Mouse (Mus musculus) heart, postnatal 14 days (tissue): Measurements from ENCODE around the gene Tfap2a. TPM values are rescaled to one million over a fixed set of nuclear protein-coding genes. Genes with fewer than 3 reads are reported as not detected.

Experiments used
- DNase-seq, 2 experiments: peaks; one replicate each; pipeline ENCODE4 v3.0.0; 2021 to 2022
- intact Hi-C: fragments of 180-260 bp; cut with DNase I; formaldehyde crosslinking; loops from one replicate; pipeline ENCODE4 v1.15.1; 2025
- total RNA-seq, 2 experiments: library from RNA; stranded (reverse); gene quantifications; 2 replicates each; pipeline ENCODE4 v1.2.3; 2021

Tfap2a gene
- total RNA-seq, 2 experiments from 2014 or later = 0.22 to 0.26 TPM

DNA sequence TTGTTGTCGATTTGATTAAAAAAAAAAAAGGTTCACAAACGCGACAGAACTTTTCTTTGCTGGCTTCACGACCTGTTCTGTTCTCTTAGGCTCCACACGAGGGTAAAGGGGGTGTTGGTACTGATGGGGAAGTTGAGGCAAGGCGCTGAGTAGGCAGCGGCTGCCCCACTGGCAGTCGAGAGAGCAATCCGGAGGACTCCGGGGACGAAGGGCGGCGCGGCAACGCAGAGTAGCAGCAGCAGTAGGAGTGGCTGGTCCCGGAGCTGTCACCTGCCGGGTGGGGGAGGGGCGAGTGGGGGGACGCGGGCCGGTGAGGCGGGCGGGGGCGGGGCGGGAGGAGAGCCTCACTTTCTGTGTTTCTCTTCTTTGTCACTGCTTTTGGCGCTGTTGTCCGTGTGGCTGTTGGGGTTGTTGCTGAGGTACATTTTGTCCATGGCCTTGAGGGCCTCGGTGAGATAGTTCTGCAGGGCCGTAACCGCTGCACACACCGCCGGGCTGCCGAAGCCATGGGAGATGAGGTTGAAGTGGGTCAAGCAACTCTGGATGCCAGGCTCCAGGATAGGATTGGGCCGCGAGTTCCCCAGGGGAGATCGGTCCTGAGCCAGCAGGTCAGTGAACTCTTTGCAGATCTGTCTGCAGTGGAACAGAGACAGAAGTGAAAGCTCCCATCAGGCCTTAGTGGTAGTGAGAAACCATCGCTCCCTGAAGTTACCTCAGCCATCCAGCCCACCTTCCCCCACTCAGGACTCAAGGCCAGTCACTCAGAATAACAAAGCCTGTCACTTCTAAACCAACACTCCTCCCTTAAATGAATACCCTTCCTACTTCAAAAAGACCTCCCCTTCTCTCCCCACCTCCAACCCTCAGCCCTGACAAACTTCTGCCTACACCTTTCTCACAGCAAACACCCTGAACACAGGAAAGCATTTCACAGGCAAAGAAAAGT lies 21.1 kb downstream of the Tfap2a start:
- intact Hi-C loops = no loop called here
- no peak for DNase-seq

DNA sequence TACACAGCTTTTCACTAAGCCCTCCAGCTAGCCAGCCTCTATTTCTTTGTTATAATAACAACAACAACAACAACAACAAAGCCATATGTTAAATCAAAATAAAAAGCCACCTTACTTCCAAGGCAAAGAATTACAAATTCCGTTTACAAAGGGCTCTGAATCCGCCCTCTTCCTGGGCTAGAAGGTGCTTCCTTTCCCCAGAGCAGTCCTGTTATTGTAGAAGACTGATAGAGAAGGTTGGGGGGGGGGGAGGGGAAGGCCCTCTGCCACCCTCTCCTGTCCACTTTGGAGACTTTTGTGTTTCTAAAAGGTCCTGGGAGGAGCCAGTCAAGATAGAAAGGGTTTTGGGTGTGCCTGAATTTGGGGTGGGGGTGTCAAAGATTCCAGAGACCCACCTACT lies 23.6 kb downstream of the Tfap2a start:
- DNase-seq = no peak
- intact Hi-C loops = no loop called here

DNA sequence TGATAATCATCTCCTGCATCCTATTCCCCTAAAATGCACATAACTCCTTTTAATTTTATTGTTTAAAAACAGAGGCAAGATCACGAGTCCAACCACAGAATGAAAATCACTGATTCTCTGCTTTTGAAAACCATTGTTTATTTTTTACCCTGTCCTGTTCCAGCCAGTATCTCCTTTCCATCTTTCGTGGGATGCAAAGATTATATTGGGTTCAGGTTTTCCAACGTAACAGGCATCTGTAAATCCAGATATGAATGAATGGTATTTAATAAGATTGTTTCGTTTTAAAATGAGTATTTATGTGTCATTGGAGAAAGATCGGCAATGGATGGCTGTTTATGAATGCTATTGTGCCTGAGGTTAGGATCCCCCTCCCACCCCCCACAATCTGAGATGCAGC lies 24.5 kb downstream of the Tfap2a start:
- DNase-seq = no peak
- intact Hi-C loops = no loop called here

DNA sequence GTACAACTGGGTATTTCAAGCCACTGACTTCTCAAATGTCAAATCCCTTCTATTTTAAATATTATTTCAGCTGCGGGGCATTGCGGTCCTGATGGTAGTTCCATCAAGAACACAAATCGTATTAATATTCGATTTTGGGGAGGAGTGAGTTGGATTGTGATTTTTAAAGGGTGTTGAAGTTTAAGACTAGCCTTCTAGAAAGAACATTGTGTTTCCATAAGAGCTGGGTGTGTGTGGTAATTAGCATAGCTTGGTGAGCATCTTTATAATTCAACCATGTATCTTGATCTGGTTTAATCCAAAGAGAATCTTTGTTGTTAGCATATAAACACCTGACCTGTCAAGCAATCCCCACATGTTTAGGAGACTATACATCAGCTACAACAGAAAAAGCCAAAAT lies 24.9 kb downstream of the Tfap2a start:
- no peak for DNase-seq

DNA sequence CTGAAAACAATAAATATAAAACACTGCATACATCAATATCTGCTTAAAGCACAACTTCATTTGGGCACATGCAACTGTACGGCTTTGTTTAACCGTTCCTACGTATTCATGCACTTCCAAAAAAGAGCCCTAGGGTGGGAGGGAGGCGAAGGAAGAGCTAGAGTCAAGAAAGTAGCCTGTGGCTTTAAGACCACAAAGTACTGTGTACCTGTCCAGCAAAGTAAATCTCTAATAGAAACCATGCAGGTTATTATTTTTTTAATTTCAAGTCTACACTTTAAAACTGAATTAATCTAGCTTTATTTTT lies 25.7 kb downstream of the Tfap2a start:
- DNase-seq = no peak
- intact Hi-C loops = no loop called here

More for the DNA sequence above, 24.9 kb downstream of the Tfap2a start:
- intact Hi-C loops = no loop called here

DNA sequence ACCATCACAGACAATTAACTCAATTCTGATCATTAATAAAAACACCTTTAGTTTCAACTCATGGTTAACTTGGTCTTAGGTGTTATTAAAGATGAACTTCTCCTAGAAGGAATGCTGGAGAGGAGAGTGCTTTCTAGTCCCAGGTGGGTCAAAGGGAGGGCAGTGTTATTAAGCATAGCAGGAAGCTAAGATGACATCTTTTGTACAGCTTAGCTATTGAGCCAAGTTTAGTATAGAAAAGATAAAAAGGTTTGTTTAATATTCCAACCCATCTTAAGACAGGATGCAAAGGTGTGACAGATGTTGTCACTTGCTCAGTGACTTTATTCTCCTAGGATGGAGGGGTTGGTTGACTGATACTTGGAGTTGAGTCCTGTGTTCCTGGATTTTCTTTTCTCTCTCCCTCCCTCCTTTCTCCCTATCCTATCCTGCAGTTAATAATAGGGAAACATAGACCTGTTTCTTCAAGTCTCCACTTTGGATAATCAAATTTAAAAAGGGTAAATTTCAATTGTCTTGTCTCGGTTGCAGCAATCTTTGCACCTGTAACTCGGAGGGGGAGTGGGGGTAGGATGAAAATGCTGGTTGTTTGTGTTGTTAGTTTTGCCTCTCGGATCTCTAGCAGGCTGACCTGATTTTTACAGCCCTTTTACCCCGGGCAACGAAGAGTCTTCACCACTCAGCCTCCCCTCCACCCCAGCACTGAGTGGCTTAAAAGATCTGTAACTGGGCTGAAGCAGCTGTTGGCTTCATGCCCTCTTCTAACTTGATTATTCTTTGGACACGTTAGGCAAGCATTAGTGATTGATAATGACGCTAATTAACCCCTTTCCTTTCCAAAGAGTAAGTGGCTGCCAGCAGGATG lies 26.3 kb downstream of the Tfap2a start:
- no peak for DNase-seq

DNA sequence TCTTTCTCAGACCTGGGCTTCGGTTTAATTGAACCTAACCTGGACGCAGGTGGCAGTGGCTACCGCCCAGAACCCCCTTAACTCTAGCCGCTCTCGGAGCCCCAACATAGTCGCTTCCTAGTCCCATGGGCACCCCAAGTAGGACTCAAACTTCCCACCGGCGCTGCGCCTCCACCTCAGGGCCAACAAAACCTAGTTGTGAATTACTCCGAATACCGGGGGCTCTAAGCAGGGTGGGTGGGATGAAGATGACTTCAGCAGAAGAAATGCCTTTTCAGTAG lies 28.2 kb downstream of the Tfap2a start:
- intact Hi-C loops = no loop called here
- no peak for DNase-seq

More for the DNA sequence above, 26.3 kb downstream of the Tfap2a start:
- intact Hi-C loops = no loop called here

DNA sequence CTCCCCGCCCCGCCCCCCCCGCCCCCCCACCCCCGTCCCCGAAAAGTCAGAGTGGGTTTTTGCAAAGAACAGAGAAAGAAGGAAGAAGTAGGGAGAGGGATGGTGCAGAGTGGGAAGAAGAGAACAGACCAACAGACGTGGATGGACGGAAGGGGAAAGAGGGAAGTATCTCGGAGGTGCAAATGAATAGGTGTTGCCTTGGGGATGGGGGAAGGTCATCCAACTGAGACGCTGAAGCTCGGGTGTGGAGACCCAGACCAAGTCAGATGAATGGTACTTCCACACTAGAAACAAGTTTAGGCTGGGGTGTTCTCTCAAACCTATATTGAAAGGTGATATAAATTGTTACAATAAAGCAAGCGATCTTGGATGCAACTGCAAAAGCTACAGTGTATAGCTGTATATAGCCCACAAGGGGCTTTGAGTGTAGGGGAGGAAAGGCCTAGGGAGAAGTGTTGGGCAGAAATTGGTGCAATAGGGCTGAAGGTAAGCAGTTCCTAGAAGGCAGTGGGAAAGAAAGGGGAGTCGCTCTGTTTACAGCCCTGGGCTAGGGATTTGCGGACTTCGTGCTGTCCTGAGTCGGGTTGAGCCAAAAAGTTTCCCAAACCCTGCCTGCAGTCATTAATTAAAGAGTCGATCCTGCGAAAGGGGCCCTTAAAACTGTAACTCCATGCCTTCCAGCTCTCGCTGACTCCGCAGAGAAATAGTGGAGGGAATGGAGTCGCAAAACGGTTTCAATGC lies 28.7 kb downstream of the Tfap2a start:
- DNase-seq = no peak
- intact Hi-C loops = no loop called here

DNA sequence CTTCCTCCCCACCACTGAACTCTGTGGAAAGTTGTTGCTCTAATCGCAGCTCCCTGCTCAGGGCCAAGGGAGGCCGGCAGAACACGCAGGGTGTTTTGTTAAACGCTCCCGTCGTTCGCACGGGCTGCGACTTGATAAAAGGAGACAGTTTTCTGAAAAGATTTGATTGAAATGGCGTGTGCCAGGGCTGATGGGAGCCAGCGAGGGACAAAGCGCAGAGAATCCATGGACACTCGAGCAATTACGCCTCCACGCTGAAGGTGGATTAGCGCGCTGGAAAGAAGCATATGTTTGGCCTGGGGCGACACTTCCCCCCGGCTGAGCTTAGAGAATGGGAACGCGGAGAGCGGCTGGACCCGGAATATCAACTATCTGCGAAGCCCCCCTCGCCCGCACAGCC lies 29.3 kb downstream of the Tfap2a start:
- DNase-seq = no peak
- intact Hi-C loops = no loop called here

DNA sequence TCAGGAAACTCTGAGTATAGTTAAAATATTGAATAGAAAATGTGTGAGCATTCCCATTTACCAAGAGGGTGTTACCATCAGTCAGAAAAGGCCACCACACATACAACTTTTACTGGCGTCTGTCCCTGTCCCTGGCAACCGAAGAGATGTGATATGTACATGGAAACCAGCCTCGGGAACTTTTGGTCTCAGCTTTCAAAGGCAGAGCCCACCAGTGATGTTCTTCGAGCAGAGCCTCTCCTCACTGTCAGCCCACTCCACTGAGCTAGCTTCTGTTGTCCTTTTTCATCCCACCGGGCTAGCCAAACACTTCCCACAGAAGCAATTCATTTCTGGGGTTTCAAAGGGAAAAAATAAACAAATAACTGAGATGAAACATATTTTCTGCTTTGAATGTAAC lies 29.9 kb downstream of the Tfap2a start:
- DNase-seq = no peak
- intact Hi-C loops = no loop called here

DNA sequence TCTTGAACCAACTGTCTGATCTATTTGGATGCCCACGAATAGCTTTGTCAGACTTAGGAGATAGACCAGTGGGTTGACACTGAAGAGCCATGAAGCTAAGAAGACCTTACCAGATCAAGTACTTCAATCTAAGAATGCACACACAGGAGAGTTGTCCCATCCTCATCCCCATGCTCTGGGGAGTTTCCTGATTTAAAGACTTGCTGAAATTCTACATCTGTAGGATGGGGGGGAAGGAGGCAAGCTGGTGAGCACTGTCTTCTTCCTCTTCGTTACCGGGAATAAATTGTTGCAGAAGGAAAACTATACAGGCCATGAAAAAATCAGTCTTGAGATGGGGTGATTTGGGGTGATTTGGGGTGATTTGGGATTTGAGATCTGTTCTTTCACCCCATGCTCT lies 30.5 kb downstream of the Tfap2a start:
- DNase-seq = no peak
- intact Hi-C loops = no loop called here

DNA sequence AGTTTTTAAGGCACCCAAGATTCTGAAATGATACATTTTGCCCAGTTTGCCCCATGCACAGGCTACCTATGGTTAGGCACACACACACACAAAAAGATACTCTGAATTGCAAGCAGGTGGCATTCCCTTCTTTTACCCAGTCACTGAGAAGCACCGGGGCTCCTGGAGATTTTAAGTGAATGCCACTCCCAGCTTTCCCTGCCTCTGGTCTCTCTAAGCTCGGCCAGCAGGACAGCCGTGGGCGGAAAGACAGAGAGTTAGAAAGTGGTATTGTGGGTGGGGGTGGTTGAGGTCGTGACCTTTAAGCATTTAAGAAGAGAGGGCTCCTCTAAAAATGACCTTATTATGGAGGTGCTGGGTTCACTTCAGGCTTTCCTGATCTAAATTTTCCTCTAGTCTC lies 31.6 kb downstream of the Tfap2a start:
- intact Hi-C loops = no loop called here
- no peak for DNase-seq

DNA sequence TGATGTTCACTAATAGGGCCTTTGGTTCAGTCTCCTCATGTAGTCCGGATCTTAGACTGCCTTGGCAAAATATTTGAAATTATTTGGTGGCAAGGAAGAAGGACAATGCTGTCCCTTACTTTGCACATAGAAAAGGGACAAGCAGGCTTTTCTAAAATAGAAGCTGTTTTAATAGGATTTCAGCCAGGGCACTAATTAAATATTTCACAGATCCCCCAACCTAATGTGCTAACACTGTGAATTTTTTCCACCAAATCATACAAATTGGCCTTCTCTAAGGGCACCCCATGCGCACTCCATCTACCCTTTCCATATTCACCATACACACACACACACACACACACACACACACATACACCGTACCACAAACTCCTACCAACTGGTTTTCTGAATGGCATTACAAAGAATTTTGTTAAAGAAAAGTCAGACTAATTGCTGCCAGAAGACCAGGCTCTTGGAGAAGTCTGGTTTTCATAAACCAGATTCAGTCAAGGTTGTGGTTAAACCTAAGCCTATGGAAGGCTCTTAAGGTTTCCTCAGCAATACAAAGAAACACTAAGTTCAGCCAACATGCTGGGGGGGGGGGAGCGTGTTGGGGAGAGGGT lies 32.3 kb downstream of the Tfap2a start:
- no peak for DNase-seq
- intact Hi-C loops = no loop called here

DNA sequence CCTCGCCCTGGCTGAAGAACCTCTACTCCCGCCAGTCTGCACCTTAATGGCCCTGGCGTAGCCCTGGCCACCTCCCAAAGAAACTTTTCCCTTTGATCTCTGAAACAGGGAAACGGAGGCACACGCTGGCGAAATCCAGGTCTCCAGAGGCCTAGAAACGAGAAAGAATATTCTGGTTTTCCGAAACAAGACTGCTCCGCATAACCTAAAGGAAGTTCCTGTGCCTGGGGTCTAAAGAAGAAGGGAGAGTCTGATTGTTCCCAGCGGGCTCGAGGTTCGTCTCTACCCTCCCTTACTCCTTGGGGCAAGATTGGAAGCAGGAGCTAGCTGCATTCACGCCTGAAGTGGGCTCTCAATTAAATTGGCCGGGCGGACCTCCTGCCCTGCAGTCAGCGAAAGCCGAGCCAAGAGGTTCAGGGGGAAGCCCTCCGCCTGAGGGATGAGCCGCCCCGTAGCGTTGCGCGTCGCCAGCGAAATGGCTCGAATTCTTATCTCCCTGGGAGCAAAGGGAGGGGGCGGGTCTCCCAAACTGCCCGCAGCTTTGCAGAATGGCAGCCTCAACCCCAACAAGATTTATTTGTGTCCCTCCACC lies 33.2 kb downstream of the Tfap2a start:
- intact Hi-C loops = no loop called here
- no peak for DNase-seq

DNA sequence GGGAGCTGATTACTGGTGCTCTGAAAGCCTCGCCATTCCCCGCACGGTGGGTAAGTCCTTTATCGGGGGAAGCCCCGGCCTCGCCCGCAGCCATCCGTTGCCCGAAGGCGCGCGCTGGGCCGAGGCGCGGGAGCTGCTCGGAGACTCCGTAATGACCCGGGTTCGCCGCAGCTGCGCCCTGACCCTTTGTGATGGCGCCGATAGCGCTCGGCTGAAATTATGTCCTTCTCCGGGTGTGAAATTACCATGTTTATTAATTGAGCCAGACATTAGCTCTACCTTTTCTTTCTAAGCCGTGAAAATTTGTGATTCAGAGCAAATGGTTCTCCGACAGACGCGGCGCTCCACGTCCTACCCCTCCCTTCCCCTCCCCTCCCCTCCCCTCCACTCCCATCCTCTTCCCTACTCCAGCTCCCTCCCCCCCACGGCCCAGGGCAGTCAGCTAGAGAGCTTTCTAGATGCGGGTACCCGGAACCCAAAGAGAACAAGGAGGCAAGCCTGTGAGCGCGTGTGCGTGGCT lies 34.1 kb downstream of the Tfap2a start:
- DNase-seq = no peak
- intact Hi-C loops = no loop called here

DNA sequence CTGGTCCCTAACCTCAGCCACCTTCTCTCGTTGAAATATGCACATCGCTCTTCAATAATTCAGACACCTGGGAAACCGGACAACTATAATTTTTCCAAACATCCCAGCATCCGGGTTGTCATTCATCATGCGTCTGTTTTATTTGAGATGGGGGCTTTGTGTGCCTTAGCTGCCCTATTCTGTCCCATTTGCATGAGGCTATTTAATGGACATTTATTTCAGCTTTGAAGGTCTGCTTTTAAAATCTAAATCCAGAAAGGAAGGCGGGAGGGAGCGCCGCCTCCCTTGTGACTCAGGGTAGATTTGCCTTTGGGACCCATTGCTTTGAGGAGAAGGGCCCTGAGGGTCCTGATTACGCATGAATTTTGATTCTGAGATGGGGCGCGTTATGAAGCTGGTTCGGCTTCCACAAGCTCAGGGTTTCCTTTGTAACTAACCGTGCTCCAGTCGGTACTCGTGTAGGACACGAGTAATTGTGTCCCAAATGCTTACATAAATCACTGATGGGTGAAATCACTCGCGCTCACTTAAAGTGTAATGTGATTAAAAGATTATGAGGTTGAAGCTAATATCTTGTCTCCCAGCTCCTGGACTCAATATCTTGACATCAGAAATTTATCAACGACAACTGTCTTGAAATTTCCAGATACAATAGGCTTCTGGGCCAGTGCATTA lies 34.9 kb downstream of the Tfap2a start:
- DNase-seq = no peak
- intact Hi-C loops = no loop called here

DNA sequence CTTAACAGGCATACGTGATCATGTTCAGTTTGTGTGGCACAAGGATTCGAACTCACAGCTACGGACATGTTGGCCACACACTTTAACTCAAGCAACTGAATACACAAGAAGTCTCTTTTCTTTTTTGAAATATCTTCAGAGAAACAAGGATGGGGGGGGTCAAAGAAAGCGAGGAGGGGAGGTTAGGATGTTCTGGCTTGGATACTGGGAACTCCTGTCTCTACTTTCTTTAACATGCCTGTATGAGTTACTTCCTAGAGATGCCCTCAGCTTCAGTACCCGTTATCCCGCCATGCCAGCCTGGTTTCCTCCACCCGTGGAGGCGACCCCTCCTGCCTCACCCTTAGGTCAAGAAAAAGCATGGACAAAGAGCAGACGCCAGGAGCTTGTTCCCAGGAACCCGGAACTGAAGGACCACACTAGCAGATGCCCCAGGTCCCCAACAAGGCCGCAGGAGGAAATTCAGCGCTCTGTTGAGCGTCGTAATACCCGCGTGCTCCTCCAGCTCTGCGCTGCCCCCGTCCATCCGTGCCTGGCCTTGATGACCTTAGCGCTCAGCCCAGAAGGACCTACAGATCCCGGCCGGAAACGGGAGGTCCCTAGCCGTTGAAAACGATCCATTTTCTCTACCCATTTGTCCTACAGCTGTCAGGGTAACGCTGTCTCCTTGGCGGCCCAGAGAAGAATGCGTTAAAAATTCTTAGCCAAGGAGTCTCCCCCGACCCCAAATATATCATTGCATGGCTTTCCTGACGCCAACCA lies 35.6 kb downstream of the Tfap2a start:
- intact Hi-C loops = no loop called here
- DNase-seq = no peak

DNA sequence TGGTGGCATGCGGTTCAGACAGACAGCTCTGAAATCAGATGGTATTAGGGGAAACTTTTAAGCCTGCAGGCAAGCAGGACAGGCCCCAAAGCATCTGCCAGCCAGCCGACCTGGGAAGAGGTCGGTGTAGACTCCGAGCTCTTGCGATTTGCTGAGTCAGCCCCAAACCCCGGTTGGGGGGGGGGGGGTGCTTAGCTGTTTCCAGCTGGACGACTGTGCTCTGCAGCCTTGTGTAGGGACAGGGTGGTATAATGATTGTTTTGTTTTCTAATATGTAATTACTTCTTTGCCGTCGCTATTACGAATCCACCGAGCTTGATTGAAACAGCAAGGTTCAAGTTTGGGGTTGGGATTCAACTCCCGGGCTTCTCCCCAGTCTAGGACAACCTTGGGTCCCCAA lies 36.5 kb downstream of the Tfap2a start:
- no peak for DNase-seq
- intact Hi-C loops = no loop called here

DNA sequence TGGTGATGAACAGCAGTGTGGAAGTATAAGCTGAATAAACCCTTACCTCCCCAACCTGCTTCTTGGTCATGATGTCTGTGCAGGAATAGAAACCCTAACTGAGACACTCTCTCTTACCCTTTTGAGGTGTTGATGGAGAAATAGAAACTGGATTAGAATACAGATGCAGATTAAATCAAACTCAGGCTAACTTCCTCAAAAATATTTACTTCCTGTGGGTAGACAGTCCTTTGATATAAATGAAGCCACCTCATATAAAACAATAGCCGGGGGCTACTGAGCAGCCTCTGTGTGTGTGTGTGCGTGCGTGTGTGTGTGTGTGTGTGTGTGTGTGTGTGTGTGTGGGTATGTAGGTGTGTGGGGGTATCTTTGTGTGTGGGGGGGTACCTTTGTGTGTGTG lies 52.4 kb downstream of the Tfap2a start:
- intact Hi-C loops = no loop called here
- DNase-seq = no peak
